Mouse (Mus musculus) liver, embryonic 16.5 days (tissue): ENCODE data around the gene Mapk12. TPM values are rescaled to one million over a fixed set of nuclear protein-coding genes. Genes with fewer than 3 reads are reported as not detected.

ENCODE experiments used
- ATAC-seq: fragments of 200-750 bp; cut with Nextera tagmentation; 2 replicates; pipeline ENCODE4 v1.8.0; 2017; ENCODE audit warnings: low read depth, mild to moderate bottlenecking, moderate number of reproducible peaks, moderate library complexity
- H3K27ac ChIP-seq: fragments of 300-500 bp; sonication (generic); 2 replicates; pipeline ENCODE4 v1.5.1; 2014; ENCODE audit warnings: mild to moderate bottlenecking, low read length
- H3K27me3 ChIP-seq: fragments of 300-500 bp; sonication (generic); 2 replicates; pipeline ENCODE4 v1.6.1; 2014; ENCODE audit warnings: low read depth, low read length, mixed read lengths; ENCODE audit not compliant: control insufficient read depth, insufficient read depth
- H3K36me3 ChIP-seq: fragments of 300-500 bp; sonication (generic); 2 replicates; pipeline ENCODE4 v1.6.1; 2014; ENCODE audit warnings: mild to moderate bottlenecking; ENCODE audit not compliant: control insufficient read depth, insufficient read depth
- H3K4me1 ChIP-seq: fragments of 300-500 bp; sonication (generic); 2 replicates; pipeline ENCODE4 v1.6.1; 2014; ENCODE audit warnings: low read depth, low read length, mixed read lengths; ENCODE audit not compliant: control insufficient read depth
- H3K4me2 ChIP-seq: fragments of 300-500 bp; sonication (generic); 2 replicates; pipeline ENCODE4 v1.6.1; 2014; ENCODE audit warnings: low read depth, low read length, mixed read lengths
- H3K4me3 ChIP-seq: fragments of 300-500 bp; sonication (generic); 2 replicates; pipeline ENCODE4 v1.5.1; 2014; ENCODE audit warnings: low read depth, mild to moderate bottlenecking, low read length
- H3K9ac ChIP-seq: fragments of 300-500 bp; sonication (generic); 2 replicates; pipeline ENCODE4 v1.6.1; 2014; ENCODE audit warnings: low read depth, low read length
- H3K9me3 ChIP-seq: fragments of 300-500 bp; sonication (generic); replicated peaks from 2 replicates; pipeline ENCODE4 v1.6.1; 2016; ENCODE audit warnings: low read length; ENCODE audit not compliant: control insufficient read depth
- WGBS: fragments of 180-500 bp; shearing (Covaris S2); extraction: QIAGEN DNeasy Blood & Tissue Kit; methylation state at CpG from one replicate; pipeline ENCODE4 v1.1.7; 2014; ENCODE audit not compliant: insufficient replicate concordance; 5-methylcytosine and 5-hydroxymethylcytosine counted together
- polyA plus RNA-seq: library from polyadenylated mRNA; unstranded; fragments of >200 nt; fragmentation: Nextera tagmentation; extraction: Ambion mirVana; gene quantifications from 2 replicates; pipeline ENCODE4 v1.2.1, GENCODE M21; 2015

The Mapk12 gene
- polyA plus RNA-seq, 1 experiment from 2014 or later: 1.9 TPM

DNA sequence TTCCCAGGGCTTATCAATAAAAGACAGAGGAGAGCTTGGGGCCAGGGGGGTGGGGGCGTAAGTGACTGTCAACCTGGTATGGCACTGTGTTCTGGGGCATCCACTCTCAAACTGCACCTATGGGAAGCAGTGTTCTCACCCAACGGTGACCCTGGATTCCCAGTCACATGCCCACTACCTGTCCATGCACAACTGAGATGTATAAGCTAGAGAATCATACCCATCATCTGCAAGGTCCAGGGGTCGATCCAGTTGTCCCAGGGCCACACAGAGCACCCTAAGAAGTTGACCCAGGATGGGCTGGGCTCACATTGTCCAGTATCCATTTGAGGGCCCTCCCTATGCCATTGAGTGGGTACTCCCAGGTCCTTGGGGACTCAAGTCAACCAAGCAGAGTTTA, 16.2 kb downstream of the Mapk12 start:
- Histone ChIP-seq H3K27me3 (no peaks in the 10 kb centered on the region), H3K27ac (no peak overlapping the region), H3K4me1 (peaks cover 45% of the 10 kb centered on the region), H3K4me3 (no peak overlapping the region), H3K9me3 (no peaks in the 10 kb centered on the region), H3K36me3 (no peaks in the 10 kb centered on the region), H3K4me2 (no peak overlapping the region), H3K9ac (no peak overlapping the region)
- WGBS: 71% methylated on average over 3 of the region's 3 CpGs
- no peak for ATAC-seq

DNA sequence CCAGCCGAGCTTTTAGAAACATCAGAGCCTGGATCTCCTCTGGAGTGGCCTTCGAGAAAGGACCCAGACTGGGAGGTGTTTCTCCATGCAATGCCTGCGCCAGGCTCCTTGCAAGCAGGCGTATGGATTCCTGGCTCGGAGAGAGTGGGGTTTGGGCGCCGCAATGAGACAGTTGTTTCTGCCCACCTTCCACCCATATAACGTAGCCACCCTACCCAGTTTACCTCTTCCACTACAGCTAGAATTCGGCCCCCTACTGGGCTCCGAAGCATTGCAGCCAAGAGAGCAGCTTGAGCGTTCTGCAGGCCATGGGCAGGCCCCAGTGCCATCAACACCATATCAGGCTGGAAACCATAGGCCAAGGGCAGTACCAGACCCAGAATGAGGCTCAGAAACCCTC, 16.9 kb downstream of the Mapk12 start:
- H3K9me3 ChIP-seq: no peaks in the 10 kb centered on the region
- peak overlapping the region; percentile 63 for H3K27ac ChIP-seq
- WGBS: 39% methylated on average over 11 of the region's 11 CpGs
- peak overlapping the region; percentile 90 for H3K4me2 ChIP-seq
- peak overlapping the region; percentile 91 for H3K4me3 ChIP-seq
- H3K4me1 ChIP-seq: peaks cover 40% of the 10 kb centered on the region
- H3K27me3 ChIP-seq: no peaks in the 10 kb centered on the region
- no peaks in the 10 kb centered on the region for H3K36me3 ChIP-seq
- H3K9ac ChIP-seq: peak overlapping the region; percentile 85
- ATAC-seq: no peak

DNA sequence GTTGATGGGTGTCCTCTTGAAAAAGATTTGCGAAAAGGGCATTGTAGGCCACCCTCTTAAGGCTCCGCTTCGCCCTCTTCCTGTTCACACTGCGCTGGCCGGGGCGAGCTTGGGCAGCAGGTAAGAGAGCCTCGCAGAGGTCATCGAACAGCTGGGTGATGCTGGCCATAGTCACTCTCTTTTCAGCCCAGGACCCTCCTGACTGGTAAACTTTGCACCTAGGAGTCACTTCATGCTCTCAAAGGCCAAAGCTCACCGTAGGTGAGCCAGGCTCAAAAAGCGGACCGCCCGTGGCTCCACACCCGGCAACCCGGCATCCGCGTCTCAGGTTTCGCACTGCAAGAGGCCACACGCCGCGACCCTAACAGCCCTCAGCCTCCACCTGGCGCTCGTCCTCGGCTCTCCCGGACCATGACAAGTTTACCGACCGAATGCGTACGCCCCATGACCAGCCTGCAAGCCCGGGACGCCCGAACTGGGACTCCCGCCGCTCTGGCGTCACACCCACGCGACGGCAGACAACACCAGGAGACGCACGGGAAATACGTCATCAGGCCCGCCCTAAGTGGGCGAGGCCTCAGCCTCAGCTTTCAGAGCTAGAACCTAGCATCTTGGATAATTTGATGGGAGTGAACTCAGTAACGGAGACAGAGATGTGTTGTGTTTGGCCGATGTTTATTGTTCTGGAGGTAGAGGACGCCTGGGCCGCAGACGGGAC, 17.7 kb downstream of the Mapk12 start, which contains the start of gene Tubgcp6:
Gene Tubgcp6 (minus strand): TSS at position 464 of the 718 bp plus-strand sequence.
- no peaks in the 10 kb centered on the region for H3K27me3 ChIP-seq
- H3K4me3 ChIP-seq: peak within 1 kb of the TSS; percentile 91
- no peaks in the 10 kb centered on the region for H3K36me3 ChIP-seq
- peak within 1 kb of the TSS; percentile 90 for H3K4me2 ChIP-seq
- peak within 1 kb of the TSS; percentile 75 for H3K27ac ChIP-seq
- under 1% methylated on average over 47 of the region's 47 CpGs for WGBS
- peak; percentile 91 for ATAC-seq
- peaks cover 36% of the 10 kb centered on the region for H3K4me1 ChIP-seq
- no peaks in the 10 kb centered on the region for H3K9me3 ChIP-seq
- peak within 1 kb of the TSS; percentile 85 for H3K9ac ChIP-seq

DNA sequence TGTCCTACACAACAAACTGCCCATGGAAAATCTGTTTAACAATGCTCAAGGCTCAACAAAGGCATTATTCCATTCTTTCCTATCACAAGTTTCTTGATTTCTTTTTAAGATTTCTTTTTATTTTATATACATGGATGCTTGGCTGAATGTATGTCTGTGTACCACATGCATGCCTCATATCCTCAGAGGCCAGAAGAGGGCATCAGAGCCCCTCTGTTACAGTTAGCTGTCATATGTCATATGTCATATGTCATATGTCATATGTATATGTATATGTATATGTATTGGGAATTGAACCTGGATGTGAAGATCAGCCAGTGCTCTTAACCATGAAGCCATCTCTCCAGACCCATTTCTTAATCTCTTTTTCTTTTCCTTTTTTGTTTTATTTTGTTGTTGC, 22.5 kb downstream of the Mapk12 start:
- no peak for ATAC-seq
- Histone ChIP-seq H3K9ac (no peak overlapping the region), H3K36me3 (peaks cover 16% of the 10 kb centered on the region), H3K4me3 (no peak overlapping the region), H3K27ac (no peak overlapping the region), H3K4me2 (no peak overlapping the region), H3K9me3 (no peaks in the 10 kb centered on the region), H3K27me3 (no peaks in the 10 kb centered on the region), H3K4me1 (peaks cover 24% of the 10 kb centered on the region)

DNA sequence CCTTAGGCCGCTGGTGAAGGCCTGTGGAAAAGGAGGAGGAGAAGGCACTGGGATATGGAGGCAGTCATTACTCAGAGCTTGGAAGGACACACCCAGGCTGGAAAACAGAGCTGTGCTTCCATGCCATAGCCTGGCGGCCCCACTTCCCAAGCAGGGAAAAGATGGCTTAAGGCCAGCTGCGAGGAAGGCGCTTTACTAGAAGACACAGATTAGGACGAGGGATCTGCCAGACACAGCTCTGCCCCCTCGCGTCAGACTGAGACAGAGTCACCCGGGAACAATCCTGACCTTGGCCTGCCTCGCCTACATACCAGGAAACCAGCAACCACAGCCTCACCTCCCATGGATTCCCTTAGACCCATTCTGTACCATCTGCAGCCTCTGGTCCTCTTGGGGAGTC, 30.4 kb downstream of the Mapk12 start:
- H3K36me3 ChIP-seq: peaks cover 40% of the 10 kb centered on the region
- H3K9ac ChIP-seq: no peak overlapping the region
- WGBS: 77% methylated on average over 9 of the region's 9 CpGs
- H3K4me2 ChIP-seq: no peak overlapping the region
- no peak overlapping the region for H3K27ac ChIP-seq
- H3K27me3 ChIP-seq: no peaks in the 10 kb centered on the region
- H3K4me3 ChIP-seq: no peak overlapping the region
- no peaks in the 10 kb centered on the region for H3K9me3 ChIP-seq
- H3K4me1 ChIP-seq: no peaks in the 10 kb centered on the region
- no peak for ATAC-seq

DNA sequence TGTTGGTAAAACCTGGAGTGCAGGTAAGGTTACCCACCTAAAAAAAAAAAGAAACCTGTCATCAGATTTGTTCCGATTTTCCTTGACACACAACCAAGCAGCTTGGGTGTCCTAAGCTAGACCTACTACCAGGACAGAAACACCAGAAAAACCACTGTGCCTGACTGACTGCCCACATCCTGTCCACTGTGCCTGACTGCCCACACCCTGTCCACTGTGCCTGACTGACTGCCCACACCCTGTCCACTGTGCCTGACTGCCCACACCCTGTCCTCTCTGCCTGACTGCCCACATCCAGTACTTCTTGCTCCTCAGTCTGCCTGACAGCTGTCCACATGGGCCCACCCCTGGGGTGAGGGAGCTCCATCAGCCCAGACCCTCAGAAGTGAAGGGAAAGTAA, 33.5 kb downstream of the Mapk12 start:
- Histone ChIP-seq H3K36me3 (peaks cover 52% of the 10 kb centered on the region), H3K4me3 (no peak overlapping the region), H3K9me3 (no peaks in the 10 kb centered on the region), H3K27ac (no peak overlapping the region), H3K4me1 (no peaks in the 10 kb centered on the region), H3K27me3 (no peaks in the 10 kb centered on the region), H3K4me2 (no peak overlapping the region), H3K9ac (no peak overlapping the region)
- WGBS: 69% methylated on average over 1 of the region's 1 CpGs
- no peak for ATAC-seq

DNA sequence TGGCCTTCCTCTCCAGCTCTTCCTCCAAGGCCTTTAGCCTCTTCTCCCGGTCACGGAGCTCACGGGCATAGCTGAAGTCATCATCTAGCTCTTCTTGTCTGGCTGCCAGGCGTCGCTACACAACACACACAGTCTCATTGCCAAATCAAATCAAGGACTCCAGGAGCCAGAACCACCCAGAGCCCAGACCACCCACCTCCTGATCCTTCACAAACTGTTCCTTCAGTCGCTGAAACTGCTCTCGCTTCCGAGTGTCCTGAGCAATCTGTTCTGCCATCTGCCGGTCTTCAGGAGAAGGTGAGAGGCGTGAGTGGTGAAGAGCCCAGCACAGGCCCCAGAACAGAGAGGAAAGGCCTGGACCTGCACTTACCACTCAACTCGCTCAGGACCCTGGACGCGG, 34.4 kb downstream of the Mapk12 start:
- WGBS: 86% methylated on average over 13 of the region's 13 CpGs
- Histone ChIP-seq H3K4me3 (no peak overlapping the region), H3K4me1 (no peaks in the 10 kb centered on the region), H3K9me3 (no peaks in the 10 kb centered on the region), H3K4me2 (no peak overlapping the region), H3K27ac (no peak overlapping the region), H3K9ac (no peak overlapping the region), H3K36me3 (peaks cover 56% of the 10 kb centered on the region), H3K27me3 (no peaks in the 10 kb centered on the region)
- ATAC-seq: no peak

DNA sequence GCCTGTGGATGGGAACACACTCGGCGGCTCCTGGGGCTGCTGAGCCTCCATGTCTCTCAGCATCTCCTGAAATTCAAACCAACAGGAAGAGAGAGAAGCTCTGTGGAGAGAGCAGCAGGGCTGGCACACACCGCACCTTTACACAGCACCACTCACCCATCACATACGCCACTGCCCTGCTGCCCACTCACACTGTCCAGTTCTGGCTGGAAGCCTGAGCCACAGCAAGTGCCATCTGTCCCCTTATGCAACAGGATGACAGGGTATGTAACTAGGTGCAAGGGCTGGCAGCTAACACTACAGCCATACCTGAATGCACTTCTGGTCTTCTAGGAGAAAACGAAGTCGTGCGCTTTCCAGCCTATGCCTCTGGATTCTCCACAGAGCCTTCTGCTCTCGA, 36.1 kb downstream of the Mapk12 start:
- 87% methylated on average over 8 of the region's 8 CpGs for WGBS
- Histone ChIP-seq H3K36me3 (peaks cover 62% of the 10 kb centered on the region), H3K9me3 (no peaks in the 10 kb centered on the region), H3K27ac (no peak overlapping the region), H3K9ac (no peak overlapping the region), H3K27me3 (no peaks in the 10 kb centered on the region), H3K4me3 (no peak overlapping the region), H3K4me1 (no peaks in the 10 kb centered on the region), H3K4me2 (no peak overlapping the region)
- no peak for ATAC-seq

DNA sequence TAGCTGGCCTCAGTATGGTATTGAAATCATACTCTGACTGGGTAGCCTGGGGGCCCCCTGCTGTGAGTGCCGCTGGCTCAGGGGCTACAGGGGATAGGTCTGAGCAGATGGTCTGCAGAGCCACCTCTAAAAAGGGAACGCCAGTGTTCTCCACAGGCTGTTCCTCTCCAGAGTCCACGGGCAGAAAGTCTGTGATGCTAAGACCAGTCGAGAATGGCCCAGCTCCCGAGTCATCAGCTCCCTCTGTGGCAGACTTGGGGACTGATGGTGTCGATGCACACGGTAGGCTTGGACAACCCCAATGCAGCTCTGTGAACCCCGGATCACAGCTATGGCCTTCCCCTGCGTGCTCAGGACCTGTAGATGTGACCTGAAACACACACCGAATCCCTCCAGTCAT, 36.6 kb downstream of the Mapk12 start:
- peaks cover 64% of the 10 kb centered on the region for H3K36me3 ChIP-seq

More for the DNA sequence above, 36.6 kb downstream of the Mapk12 start:
- no peaks in the 10 kb centered on the region for H3K4me1 ChIP-seq
- no peak overlapping the region for H3K9ac ChIP-seq
- 74% methylated on average over 10 of the region's 10 CpGs for WGBS
- H3K4me3 ChIP-seq: no peak overlapping the region
- no peaks in the 10 kb centered on the region for H3K27me3 ChIP-seq
- H3K9me3 ChIP-seq: no peaks in the 10 kb centered on the region
- no peak overlapping the region for H3K4me2 ChIP-seq
- no peak for ATAC-seq
- H3K27ac ChIP-seq: no peak overlapping the region
